Mouse (Mus musculus) testis, postnatal 14 days (tissue): ENCODE measurements around the gene Uhrf1bp1l.

Experiments used
- DNase-seq: peaks from one replicate; pipeline ENCODE4 v3.0.0; 2021; ENCODE audit warnings: low spot score

Gene Uhrf1bp1l

DNA sequence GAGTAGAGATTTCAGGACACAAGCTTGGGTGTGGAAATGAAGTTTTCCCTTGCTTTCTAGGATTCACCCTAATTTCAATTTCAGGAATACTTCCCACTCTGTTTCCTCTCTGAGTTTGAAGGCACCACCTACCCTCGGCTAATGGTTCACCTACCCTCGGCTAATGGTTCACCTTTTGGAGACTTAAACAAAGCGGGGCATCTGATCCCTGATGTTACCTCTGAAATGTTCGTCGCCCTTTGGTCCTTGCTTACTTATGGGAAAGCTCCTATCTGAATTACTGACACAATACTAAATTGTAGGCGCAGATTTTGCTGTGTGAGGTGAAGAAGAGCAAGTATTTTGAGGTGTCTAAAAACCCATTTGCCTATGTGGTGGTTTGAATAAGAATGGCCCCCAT is 106.2 kb downstream of the Uhrf1bp1l start:
- no peak for DNase-seq

DNA sequence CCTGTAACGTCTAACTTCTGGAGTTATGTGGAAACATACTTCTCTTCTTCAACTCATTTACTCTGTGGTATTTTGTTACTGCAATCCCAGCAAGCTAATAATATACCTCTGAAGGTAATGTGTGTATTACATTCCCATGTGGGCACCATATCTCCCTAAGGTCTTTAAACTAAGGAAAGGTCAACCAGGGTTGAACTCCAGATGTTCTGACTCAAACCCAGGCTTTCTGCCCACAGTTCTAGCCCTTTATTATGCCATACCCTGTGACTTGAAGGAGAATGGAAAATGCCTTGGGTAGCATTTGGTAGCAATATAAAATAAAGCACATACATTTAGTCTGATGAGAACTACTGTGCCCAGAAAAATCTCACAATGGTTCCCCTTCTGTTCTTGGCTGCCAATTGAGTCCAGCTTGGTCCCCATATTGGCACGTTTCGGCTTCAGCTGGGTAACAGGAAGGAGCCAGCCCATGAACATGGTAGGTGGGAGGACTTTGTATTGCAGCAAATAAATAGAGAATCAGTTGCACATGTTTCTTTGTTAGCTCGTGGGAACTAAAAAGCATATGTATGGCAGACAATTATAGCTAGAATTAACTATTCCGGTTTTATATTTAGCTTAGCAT is 110.6 kb downstream of the Uhrf1bp1l start:
- DNase-seq = no peak

DNA sequence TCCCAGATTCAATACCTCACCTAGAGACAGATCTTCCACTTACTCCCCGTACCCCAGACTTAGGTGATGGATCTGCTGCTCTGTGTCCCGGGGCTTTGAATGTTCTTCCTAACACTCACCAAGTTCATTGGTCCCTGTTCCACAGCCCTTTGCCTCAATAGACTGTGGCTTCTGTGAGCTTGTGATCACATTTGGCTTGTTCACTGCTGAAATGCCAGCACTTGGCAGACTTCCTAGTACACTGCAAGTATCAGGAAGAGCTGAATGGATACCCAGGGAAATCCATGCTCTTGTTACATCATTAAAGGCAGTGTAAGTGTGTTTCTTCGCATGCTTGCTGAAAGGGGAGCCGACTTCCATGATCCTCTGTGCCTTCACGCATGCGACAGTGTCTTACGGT is 111.5 kb downstream of the Uhrf1bp1l start:
- DNase-seq = no peak

DNA sequence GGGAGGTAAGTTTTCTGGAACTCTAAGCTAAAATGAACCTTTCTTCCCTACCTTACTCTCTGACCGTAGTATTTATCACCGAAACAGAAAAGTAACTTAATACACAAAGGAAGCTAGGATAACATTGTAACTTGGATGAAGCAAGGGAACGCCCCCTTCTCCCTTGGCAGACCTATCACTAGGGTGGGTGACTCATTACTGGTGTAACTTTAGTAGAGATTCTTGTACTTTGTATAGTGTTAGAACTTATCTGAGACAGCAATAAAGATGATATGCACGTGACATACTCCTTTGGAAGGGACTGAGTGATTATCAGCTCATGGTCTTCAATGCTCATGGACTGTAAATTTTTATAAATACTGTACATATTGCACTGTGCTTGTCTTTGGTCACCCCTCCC is 123.4 kb downstream of the Uhrf1bp1l start:
- peak; percentile 41 for DNase-seq

DNA sequence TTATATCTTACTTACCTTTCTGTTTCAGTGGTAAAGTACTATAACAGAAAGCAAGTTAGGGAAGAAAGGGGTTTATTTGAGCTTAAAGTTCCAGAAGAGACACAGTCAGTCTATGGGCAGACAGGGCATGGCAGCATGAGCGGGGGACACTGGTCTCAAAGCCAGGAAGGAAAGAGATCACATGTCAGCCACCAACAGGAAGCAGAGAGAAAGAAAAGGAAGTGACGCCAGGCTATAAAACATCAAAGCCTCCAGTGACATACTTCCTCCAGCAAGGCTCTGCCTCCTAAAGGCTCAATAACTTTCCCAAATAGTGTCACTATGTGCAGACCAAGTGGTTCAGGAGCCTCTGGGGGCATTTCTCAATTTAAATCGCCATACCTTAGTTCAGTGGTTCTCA is 124.0 kb downstream of the Uhrf1bp1l start:
- DNase-seq = no peak
